Mouse (Mus musculus): ENCODE results near the gene Mttp.
A peak's percentile ranks its signal among the peaks of the same experiment; 100 is the strongest.

Mttp gene

DNA sequence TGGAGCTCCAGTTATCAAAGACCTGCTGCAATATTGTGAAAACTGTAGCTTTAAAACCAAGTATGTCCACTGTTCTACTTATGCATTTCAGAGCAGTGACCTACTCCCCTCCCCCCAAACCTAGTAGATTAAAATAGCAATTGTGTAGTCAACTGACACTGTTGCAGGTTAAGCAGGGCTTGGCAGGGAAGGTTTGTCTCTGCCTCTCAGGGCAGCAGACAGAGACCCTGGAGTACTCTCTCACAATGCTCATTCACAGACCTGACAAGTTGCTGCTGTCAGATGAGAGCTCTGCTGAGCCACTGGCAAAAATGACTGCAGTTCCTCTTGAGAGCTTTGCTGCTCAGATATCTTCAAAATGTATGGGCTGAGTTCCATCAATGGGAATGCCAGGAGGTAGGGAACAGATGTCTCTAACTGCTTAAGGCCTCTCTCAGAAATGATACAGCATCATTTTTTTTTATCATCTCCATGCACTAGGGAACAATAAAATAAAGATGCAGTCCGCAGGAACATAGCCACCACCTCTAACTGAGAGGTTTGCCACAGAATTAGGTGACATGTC is 61.6 kb downstream of the Mttp start:
- DNase-seq (ENCODE audit: low spot score): no peak

DNA sequence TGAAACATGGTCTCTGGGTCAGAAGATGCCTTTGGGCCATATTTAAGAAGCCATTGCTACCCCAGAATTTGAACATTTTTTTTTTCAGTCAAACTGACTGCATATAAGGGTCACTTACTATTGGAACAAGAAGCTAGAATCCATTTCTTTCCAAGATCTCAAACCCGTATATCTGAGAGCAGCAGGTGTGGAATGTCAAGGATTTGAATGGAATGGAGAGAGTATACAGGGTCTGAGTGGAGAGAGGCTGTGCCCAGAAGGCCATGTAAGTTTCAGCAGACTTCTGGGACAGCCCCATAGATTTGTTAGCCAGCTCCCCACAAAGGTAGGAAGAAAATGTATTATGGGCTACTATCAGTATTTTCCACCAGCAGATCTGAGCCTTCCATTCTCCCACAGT is 66.1 kb downstream of the Mttp start:
- DNase-seq (ENCODE audit: low spot score): no peak

DNA sequence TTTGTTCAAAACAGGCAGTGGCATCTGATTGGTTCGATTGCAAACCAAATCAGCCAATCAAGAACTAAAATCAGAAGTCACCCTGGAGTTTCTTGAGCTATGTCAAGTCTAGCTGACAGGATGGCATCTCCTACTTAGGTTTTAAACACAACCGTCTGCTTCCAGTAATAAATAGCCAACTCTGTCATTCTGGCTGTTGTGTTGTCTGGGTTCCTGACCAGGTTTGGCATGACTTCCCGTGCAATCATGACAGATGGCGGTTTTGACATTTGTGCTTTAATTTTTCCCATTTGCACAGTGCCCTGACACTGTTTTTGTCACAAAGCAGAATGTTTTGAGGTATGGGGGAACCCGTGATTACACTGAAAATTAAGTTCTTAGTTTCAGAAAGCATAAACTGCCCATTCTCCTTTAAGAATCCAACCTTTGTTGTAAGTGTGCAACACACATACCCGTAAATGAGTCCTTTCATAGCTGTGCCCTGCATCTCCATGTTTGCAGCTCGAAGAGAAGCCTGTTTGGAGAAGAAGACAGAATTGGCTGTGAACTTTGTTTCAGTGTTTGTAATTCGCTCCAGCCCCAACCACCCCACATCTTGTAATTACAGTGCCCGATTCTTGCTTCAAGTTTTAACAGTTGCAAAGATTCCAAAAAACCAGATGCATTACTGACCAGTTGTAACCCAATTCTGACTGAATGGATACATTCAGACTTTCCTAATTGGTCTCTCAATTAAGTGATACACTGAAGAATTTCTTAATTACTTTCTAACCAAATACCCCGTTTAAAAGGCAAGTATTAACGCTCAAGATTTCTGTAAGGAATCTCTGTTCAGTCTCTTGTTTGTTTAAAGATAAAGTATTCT is 67.1 kb downstream of the Mttp start:
- no peak for DNase-seq (ENCODE audit: low spot score)

DNA sequence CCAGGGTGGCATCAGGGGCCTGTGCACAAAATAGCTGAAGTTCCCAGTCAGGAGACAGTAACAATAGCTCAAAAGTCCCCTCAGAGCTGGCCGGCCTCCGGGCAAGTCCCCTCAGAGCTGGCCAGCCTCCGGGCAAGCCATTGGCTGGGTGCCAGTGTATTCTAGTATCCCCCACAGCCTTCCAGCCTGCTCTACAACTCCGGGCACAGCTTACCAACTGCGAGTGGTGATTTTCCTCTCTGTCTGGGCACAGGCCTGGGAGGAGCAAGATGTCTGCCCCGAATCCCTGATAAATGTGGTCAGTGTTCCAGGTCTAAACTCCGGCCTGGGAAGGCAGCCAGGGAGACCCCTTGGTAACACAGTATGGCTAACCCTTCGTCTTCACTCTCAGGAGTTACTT is 69.6 kb downstream of the Mttp start:
- no peak for DNase-seq (ENCODE audit: low spot score)

DNA sequence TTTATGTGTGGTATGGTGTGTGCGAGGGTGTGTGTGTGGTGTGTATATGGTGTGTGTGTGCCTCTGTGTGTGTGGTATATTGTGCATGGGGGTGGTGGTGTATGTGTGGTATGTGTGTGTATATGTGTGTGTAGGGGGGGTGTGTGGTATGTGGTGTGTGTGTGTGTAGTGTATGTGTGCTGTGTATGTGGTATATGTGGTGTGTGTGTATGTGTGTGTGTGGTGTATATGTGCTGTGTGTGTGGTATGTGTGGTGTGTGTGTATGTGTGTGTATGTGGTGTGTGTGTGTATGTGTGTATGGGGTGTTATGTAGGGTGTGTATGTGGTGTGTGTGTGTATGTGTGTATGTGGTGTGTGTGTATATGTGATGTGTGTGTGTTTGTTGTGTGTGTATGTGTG is 70.6 kb downstream of the Mttp start:
- no peak for DNase-seq (ENCODE audit: low spot score)

DNA sequence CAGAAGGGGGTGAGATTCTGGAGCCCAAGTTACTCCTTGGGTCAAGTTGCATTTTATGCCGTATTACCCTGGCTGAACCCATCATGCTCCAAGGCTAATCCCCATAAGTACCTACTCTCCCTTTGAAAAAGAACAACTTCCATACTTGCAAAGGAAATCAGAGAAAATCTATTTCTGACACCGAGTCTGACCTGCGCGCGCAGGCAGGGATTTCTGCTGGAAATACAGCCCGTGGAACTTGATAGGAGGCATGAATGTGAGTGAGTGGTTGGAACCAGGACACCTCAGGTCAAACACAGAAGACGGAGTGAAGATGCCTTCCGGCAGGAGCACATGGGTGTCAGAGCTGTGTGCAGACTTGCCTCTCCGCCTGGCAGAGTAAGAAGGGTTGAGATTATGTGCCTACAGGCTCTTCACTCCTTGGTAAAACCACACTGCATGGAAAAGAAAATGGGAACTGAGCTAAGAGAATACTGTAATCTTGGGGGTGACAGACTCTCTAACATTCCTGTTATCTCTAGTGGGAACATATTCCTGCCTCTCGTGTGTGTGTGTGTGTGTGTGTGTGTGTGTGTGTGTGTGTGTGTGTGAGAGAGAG is 73.2 kb downstream of the Mttp start:
- DNase-seq (ENCODE audit: low spot score): no peak

DNA sequence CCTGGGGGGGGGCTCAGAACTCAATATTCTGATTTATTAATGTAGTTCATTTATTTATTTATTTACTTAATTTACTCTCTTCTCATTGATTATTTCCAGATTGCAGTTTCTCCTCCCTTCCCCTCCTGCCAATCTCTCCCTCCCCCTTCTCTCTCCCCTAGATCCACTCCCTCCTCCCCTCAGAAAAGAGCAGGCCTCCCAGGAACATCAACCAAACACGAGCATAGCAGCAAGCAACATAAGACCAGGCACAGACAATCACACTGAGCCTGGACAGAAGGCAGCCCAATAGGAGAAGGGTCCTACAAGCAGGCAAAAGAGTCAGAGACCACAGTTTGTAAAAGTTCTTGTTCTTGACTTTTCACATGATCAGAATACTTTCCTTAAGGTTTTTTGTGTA is 73.8 kb downstream of the Mttp start:
- no peak for DNase-seq (ENCODE audit: low spot score)

DNA sequence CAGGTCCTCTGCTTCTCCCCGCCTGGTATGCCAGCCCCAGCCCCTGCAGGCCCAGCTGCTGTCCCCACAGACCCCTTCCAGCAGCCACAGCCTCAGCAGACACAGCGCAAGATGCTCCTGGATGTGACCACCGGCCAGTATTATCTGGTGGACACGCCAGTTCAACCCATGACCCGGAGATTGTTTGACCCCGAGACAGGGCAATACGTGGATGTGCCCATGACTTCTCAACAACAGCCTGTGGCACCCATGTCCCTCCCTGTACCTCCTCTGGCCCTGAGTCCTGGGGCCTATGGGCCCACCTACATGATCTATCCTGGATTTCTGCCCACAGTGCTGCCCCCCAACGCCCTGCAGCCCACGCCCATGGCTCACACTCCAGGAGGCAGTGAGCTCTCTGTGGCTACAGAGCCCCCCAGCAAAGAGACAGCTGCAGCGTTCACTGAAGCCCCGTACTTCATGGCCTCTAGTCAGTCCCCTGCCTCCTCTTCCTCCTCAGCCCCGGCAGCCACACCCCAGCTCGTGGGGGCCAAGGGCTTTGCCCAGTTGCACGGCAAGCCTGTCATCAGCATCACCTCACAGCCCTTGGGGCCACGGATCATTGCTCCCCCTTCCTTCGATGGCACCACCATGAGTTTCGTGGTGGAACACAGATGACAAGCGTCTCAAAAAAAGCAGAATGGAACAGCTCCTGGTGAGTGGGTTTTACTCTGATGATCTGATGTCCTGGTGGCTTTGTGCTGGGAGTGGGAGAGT is 74.8 kb downstream of the Mttp start:
- DNase-seq (ENCODE audit: low spot score): no peak

DNA sequence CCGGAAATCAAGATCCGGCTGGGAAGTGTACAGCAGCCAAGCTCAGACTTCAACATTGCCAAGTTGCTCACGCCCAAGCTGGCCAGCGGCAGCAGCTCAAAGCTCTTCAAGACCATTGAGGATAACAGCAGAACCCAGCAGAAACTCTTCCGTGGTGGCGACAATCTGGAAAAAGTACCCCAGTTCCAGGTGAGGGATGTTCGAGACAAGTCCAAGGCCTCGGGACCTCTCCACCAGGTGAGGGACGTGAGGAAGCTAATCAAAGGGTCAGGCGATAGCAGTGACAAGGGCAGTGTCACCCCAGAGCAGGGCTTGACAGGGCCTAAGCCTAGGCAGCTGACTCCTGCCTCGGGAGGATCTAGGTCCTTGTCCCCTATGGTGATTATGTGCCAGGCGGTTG is 76.7 kb downstream of the Mttp start:
- no peak for DNase-seq (ENCODE audit: low spot score)

DNA sequence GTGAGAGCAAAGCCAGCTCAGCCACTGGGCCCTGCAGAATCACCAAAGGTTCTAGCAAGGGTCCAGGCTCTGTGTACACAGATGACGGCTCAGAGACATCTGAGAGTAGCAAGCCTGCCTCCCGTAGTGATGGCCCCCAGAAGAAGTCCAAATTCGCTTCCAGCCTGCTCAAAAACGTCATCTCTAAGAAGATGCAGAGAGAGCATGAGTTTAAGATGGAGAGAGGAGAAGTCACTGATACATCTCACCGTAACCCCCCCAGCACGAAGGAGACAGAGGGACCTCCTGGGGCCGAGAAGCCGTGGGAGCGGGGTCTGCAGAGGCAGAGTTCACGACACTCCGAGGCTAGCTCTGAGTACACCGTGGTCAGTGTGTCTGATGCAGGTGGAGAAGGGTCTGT is 77.5 kb downstream of the Mttp start, which contains the start of gene Gm5105:
TSS of gene Gm5105 (minus strand) at position 101 of the 400 bp plus-strand sequence.
- DNase-seq (ENCODE audit: low spot score): no peak

DNA sequence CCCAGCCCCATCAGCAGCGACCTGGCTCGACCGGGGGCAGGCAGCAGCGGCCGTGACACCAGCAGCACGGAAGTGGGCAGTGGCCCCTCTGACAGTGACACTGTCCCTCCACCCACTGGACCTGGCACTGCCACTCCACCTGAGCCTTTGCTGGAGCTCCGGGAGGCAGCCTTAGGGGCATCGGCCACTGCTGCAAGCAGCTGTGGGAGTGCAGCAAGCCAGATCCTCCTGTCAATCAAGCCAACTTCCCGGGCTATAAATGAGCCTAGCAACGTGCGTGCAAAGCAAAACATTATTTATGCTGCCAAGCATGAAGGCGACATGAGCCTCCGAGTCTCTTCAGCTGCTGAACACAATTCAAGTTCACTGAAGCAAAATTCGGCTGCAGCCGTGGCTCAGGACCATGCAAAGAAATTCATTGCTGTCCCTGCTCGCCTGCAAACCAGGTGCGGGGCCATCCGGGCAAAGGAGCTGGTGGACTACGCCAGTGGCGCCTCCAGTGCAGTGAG is 78.4 kb downstream of the Mttp start:
- no peak for DNase-seq (ENCODE audit: low spot score)

DNA sequence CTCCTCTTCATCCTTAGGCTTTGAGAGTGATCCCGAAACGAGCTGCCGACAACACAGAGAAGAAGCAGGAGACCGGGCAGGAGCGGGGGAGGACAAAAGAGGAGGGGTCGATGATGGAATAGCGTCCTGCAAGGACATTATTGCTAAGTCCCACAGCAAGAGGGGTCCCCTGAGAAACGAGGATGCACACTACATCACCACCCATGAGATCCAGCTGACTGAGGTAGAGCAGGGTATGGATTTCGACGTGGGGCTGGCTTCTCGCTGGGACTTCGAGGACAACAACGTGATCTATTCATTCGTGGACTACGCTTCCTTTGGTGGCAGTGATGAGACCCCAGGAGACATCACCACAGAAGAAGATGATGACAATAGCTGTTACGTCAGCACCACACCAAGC is 78.8 kb downstream of the Mttp start:
- no peak for DNase-seq (ENCODE audit: low spot score)

DNA sequence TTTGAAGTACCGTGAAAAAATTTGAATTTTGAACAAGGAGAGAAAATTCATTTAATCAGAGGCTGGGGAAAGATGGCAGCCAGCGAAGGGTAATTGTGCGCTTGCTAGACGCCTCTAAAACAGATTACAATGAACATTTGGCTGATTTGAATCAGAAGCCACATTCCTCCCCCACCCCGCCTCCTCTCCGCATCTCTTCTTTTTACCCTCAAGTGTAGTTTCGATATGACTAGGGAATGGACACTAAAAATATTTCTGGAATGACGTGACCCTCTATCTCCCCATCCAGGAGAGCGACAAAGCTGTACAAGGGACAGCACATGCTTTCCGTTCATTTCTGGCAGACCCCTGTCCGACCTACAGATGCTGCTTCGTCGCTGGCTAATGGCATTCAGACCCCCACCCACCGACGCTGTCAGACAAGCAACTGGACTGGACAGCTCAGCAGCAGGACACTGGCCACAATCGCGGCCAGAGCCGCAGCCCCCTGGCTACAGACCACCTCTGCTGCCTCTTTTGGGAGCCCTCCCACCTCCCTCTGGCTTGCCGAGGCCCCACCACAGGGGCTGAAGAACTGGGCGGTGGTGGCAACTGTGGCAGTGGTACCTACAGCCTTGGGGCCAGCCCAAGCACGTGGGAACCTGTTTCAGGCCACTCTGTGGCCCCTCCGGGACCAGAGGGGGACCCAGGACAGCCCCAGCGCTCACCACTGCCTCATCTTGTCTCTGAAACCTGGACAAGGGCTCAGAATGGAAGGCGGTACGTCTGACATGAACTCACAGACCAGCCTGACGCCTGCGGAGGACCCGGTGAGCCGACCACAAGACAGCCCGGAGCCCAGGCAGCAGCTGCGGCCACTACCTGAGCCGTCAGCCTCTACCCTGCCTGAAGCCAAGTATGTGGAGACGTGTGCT is 79.8 kb downstream of the Mttp start, which contains the start of gene 1110002E22Rik:
TSS of gene 1110002E22Rik (plus strand) at position 321 of the 914 bp plus-strand sequence.
- DNase-seq (ENCODE audit: low spot score): no peak

DNA sequence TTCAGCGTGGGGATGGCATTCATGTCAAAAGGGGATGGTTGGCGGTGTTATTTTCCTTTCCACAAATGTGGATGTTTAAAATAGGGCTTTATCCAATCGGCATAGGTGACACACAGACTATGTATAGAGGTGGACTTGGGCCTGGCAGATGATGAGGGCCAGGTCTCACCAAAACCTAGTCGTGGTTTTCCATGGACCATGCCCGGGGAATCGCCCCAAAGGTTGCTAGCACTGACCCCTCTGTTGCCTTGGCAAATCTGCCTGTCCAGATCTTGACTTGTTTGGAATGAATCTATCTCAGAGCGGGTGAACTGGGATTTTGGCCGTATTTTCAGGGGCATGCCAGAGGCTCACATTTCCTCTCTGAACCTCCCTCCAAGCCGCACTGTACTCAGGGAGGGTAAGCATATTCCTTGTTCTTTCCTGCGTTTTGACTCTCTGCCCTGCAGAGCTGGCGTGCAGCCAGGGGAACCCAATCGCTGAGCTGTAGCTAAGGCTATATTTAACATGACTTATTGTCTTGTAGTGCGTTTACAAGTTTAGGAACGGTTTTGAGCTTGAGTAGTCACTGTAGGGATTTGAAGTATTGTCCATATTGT is 80.9 kb downstream of the Mttp start:
- DNase-seq (ENCODE audit: low spot score): peak; percentile 13

DNA sequence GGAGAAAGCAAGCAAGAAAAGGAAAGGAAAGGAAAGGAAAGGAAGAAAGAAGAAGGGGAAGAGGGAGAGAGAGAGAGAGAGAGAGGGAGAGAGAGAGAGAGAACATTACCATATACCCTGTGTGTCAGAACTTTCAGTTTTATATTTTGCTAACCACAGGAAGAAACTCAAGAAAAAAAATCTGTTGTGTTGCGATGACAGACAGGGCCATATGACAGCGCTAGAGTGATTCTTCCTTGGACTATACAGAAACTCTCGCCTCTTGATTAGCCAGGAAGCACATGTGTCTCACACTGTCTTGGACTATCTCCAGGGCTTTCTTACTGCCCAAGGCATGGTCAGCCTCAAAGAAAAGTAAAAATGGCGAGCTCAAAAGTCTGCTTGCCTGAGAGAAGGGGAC is 82.1 kb downstream of the Mttp start:
- no peak for DNase-seq (ENCODE audit: low spot score)

DNA sequence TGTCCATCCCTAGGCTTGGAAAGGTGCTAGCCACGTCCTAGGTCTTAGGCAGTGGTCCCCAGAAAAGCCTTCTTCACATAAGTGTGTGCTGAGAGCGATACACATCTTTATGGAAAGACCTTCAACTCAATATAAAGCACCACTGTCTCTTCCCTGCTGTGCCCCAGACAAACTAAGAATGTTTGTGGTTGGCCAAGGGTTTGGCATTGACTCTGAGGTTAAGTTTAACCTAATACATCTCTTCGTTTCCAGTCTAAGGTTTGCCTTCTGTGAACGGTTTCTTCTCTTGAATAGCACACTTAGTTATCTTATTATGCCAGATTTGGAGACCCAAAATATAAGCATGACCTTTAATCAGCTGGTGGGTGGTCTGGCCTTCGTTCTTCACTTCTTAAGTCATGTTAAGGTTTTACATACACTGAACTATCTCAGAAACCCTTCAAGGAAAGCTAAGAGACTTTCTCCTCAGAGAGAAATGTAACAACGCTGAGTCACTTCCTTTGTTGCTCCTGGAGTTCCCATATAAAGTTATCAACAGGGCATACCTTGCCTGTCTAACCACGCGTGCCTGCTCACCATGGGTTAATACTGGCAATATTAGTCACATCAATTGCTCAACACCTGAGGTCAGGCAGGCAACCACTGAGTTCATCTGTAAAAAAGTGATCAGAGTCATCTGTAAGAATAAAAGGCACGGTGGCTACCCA is 83.4 kb downstream of the Mttp start:
- no peak for DNase-seq (ENCODE audit: low spot score)

DNA sequence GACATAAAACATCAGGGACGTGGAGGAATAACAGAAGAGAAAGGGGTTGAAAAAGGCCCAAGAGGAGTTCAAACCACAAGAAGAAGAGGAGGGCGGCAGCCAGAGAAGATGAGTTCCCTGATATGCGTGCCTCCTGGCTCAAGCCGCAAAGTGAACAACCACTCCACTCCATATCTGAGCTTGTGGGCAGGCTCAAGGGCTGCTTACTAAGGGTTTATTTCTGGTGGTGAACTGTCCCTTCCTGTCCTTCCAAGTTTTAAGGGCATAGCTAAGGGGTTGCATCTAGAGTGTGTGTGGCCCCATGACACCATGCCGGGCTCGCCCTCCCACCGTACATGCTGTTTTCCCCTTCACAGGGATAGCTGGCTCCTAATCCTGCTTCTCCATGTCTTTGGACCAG is 84.3 kb downstream of the Mttp start:
- DNase-seq (ENCODE audit: low spot score): no peak

DNA sequence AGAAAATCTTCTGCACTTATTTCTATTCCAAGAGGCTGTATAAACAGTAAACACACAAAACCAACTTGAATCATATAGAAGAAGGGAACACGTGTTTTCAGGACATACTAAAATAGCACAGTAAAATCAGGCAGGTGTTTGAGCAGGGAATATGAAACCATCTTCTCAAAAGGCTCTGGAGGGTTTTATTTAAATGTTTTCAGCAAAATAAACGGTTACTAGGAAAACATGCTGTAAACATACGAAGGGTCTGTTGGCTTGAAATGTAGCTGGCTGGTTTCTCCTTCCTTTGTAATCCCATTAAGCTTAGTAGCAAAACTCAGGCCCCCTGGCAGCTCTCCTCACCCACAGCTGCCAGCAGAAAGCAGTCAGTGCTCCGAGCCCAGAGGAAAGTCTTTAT is 86.5 kb downstream of the Mttp start:
- no peak for DNase-seq (ENCODE audit: low spot score)

DNA sequence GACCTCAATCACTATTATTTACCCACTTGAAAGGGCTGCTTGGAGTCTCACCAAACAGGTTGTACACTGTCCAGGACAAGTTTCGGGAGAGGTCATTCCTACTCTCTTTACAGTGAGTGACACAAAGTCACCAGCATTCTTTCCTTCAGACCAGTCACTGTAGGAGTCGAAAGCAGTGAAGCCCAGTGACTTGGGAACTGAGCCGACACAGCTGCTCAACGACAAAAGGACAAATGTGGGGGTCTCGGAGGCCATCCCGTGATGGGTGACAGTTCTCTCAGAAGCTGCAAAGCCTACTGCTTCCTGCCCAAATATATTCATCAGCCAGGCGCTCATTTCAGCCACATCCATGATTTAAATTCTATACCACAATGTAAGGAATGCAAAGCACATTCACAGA is 87.8 kb downstream of the Mttp start:
- no peak for DNase-seq (ENCODE audit: low spot score)

DNA sequence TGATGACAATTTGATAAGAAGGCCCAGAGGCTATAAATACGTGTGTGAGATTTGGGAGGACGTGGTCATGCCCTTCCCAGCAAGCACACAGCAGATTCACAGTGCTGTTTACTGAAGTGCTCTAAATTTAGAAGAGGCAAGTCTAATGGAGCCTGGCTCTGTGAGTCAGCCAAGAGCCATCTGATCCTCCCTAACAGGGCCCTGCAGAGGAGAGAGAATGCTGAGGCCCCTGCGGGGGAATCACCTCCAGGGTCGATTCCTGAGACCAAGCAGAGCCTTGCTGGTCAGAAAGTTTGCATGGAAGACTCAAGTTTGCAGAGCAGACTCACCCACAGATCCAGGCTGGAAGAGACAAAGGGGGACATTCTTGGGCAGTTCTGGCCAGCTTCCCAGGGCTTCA is 90.8 kb downstream of the Mttp start:
- DNase-seq (ENCODE audit: low spot score): no peak

Data from lung, postnatal 25 days (tissue).